Mouse (Mus musculus): ENCODE measurements around the gene Map3k1.

Map3k1 gene

GRCm38 (mm10) chr13:111796191-111796920, 12.4 kb downstream of the Map3k1 start:
- in situ Hi-C loops (cut with MboI; ENCODE audit: low sequenced_read_pairs), result loop anchor here (25.0 kb wide), 1 partner anchor 741 kb away; no protein-coding TSS in a partner anchor

DNA sequence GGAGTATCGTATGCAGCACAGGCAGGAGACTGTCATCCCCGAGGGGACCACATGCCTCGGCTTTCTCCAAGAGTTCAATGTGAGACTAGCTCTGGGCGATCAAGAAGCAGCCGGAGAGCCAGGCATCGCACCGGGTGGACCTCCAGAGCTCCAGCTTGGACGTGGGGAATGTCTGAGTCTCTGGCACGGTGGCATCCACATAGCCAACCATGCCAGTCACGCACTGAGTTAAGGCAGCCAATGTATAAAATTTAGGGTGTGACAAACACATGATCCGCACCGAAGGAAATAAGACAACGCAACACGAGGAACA, 15.9 kb downstream of the Map3k1 start:
- in situ Hi-C loops (cut with MboI; ENCODE audit: low sequenced_read_pairs), result loop anchor here (25.0 kb wide), 1 partner anchor 744 kb away; no protein-coding TSS in a partner anchor

DNA sequence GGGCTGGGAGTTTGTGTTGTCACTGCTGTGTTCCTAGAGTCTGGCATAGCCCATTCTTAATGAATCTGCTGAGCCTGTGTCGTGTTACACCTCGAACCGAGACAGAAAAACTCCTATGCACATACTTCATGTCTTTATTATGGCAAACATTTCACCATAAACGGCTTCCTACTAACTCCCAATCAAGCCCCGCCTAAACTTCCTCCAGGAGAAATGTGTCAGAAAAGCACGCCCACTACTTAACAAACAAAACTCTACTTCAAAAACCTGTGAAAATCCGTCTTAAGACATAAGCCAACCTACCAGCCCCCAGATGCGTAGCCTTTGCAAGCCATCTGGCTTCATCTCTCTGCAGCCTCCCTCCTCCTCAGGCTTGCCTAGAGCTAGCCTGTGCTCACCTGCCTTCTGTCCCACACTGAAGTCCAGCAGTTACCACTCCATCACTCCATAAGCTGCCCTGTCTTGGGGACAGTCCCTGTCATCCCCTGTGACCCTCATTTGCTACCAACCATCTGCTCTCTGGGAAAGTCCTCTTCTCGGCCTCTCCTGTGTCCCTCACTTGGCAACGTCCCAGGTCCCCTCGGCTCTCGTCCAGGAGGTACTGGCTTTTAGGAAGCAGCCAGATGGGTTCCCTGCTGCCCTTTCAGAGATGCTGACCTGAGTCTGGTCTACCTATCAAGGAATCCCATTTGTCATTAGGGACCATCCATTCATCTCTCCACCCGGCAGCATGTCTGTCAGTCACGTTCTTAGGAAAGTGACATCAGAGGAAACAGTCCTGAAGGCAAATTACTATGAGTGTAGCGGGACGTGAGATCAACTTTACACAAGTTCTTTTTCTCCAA, 16.4 kb downstream of the Map3k1 start:
- in situ Hi-C loops (cut with MboI; ENCODE audit: low sequenced_read_pairs), result loop anchor here (25.0 kb wide), 1 partner anchor 745 kb away; no protein-coding TSS in a partner anchor

DNA sequence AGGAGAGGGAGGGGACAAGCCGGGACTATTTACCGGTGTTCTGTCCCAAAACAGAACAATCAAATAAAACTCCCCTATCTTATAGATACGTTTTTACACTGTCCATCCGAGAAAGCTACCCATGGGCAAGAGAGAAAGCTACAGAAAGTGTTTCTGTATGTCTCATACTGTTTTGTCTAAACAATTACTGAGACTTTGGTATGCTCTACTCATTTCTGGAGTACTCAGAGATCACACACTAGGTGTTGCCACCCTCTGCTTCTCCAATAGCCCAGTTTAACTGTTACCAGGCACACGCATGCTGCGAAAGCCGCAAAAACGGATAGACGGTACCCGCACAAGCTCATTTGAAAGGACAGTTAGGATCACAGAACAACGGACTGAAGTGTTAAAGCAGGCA, 17.2 kb downstream of the Map3k1 start:
- in situ Hi-C loops (cut with MboI; ENCODE audit: low sequenced_read_pairs), result loop anchor here (25.0 kb wide), 1 partner anchor 746 kb away; no protein-coding TSS in a partner anchor

- in situ Hi-C loops (cut with MboI; ENCODE audit: low sequenced_read_pairs), result loop anchor here (5.0 to 25.0 kb wide), 2 partner anchors 473 to 748 kb away; no protein-coding TSS in a partner anchor
Measured at GRCm38 (mm10) chr13:111789420-111790065, 19.2 kb downstream of the Map3k1 start.

DNA sequence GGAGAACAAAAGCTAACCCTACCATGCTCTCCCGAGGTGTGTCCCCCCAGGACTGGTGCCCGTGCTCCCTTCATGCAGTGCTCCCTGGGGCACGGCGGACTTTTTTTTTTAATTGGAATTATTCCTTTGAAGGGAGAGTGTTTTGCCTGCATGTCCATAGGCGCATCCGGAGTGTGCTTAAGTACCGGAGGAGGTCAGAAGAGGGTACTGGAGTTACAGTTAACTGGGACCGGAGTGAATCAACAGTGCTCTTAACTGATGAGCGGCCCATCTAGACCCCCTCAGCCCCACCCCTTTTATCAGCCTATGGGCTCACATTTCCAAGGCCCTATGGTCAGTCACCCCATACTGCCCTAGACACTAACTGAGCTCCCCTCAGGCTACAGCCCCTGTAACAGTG, 19.9 kb downstream of the Map3k1 start:
- in situ Hi-C loops (cut with MboI; ENCODE audit: low sequenced_read_pairs), result loop anchor here (5.0 to 25.0 kb wide), 2 partner anchors 473 to 748 kb away; no protein-coding TSS in a partner anchor

DNA sequence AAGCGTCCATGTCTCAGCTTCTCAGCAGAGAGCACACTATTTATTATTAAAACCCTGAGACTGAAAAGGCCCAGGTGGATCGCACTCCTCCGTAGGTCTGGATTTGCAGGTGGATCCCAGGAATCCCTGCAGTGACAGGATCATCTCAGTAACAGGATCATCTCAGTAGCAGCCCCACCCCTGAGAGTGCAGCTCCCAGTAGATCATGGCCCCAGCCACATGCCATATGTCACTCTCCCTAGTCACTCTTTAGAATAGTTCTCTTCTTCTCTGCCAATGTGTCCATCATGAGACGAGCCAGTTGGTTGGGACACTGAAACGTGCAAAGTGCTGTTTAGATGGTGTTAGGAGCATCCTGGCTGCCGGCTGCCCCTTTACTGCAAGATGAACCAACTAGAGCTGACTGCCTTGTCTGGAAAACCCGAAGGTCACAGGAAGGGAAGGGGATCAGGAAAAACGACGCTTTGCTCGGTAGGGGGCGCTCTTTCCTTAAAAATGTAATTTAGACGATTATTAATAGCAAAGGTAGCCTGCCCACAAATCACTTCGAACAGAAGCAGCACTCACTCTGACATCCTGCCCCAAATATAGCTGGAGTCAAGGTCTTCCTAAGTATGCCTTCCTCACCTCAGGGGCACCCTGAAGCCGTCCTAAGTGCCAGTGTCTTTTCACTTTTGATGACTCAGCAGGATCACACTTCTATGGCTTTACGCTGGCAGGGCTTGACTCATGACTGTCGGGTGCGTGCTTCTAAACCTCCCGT, 20.8 kb downstream of the Map3k1 start:
- in situ Hi-C loops (cut with MboI; ENCODE audit: low sequenced_read_pairs), result loop anchor here (5.0 to 25.0 kb wide), 2 partner anchors 474 to 749 kb away; no protein-coding TSS in a partner anchor

- in situ Hi-C loops (cut with MboI; ENCODE audit: low sequenced_read_pairs), result loop anchor here (5.0 to 25.0 kb wide), 2 partner anchors 476 to 751 kb away; no protein-coding TSS in a partner anchor
Measured at GRCm38 (mm10) chr13:111786584-111786983, 22.2 kb downstream of the Map3k1 start.

DNA sequence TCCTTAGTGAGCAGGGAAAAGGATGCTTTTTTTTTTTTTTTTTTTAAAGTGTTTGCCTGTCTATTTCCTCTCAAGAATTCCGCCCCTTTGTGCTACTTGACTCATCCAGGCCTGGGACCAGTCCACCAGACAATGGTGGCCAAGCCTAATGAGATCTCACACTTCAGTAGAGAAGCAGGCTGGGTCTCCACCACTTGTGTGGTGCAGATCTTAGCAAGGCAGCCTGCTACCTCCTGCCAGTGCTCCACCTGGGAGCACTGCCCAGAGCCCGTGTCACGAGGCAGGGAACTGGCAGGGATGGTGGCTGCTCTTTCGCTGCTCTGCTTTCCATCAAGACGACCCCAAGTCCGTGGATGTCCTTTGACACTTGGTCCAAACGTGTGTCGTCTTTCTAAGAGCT, 25.3 kb downstream of the Map3k1 start:
- in situ Hi-C loops (cut with MboI; ENCODE audit: low sequenced_read_pairs), result loop anchor here (25.0 kb wide), 1 partner anchor 754 kb away; no protein-coding TSS in a partner anchor

DNA sequence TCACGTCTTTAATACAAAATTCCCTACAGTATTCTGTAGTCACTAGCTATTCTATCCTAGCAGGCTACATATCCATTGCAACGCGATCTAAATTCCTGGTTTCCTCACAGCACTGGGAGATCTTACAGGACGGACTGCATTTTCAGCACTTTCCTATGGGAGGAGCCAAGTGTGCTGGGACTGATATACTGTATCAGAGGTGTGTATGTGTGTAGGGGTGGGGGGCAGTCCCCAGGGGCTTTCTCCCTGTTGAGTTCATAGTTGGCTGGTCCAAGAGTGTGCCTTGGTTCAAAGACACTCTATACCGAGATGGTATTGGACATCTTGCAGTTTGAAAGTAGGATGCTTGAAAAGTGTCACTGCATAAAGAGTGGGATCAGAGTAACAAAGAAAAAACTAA, 29.3 kb downstream of the Map3k1 start:
- in situ Hi-C loops (cut with MboI; ENCODE audit: low sequenced_read_pairs), result loop anchor here (25.0 kb wide), 1 partner anchor 758 kb away; no protein-coding TSS in a partner anchor

GRCm38 (mm10) chr13:111778606-111779005, 30.2 kb downstream of the Map3k1 start:
- in situ Hi-C loops (cut with MboI; ENCODE audit: low sequenced_read_pairs), result loop anchor here (25.0 kb wide), 1 partner anchor 759 kb away; no protein-coding TSS in a partner anchor

DNA sequence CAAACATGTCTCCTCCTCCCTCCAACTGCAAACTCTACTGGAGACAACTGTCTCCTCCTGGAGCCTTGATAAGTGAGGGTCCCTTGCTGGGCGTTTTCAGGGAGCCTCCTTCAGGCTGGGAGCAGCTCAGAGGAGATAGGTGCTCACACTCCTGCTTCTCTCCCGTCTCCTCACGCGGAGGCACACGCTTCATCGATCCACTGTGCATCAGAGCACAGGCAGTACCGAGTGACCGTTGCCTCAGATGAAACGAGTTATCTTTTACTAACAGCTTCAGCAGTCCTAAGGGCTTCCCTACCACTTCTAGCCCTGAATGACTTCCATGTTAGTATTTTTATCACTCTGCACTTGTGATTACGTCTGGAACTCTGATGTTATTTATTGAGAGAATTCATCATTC, 30.9 kb downstream of the Map3k1 start:
- in situ Hi-C loops (cut with MboI; ENCODE audit: low sequenced_read_pairs), result loop anchor here (25.0 kb wide), 1 partner anchor 759 kb away; no protein-coding TSS in a partner anchor

GRCm38 (mm10) chr13:111777179-111777578, 31.6 kb downstream of the Map3k1 start:
- in situ Hi-C loops (cut with MboI; ENCODE audit: low sequenced_read_pairs), result loop anchor here (25.0 kb wide), 1 partner anchor 760 kb away; no protein-coding TSS in a partner anchor

GRCm38 (mm10) chr13:111772075-111772474, 36.7 kb downstream of the Map3k1 start:
- in situ Hi-C loops (cut with MboI; ENCODE audit: low sequenced_read_pairs), result no loop called here

DNA sequence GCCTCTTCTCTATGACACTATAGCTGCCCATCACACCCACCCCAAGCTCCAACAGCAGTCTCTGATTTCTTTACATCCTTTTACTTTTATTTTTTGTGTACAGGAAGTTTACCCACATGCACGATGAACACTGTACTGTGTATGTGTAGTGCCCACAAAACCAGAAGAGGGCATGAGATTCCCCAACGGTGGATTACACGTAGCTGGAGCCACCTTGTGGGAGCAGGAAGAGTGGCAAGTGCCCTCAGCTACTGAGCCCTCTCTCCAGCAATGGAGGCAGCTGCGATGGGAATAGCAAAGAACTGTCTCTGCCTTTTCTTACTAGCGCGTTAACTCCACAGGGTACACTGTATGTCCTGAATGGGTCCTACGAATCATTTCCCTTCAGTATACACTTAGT, 37.6 kb downstream of the Map3k1 start:
- in situ Hi-C loops (cut with MboI; ENCODE audit: low sequenced_read_pairs), result no loop called here

DNA sequence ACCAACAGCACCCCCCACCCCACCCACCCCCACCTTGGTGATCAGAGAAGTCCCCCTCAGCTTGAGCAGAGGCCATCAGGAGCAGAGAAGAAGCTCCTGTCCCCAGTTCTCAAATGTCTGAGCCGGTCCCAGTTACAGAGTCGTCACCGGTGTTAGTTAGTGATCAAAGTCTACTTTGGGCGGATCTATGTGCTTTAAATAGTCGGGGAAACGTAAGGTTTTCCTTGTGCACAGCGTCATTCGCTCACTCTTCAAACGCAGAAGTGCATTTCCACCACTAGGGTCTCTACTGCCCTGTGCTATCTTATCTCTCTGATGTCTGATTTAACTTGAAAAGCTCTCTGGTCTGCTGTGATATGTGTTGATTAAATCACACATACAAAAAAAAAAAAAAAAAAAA, 38.0 kb downstream of the Map3k1 start:
- in situ Hi-C loops (cut with MboI; ENCODE audit: low sequenced_read_pairs), result no loop called here

DNA sequence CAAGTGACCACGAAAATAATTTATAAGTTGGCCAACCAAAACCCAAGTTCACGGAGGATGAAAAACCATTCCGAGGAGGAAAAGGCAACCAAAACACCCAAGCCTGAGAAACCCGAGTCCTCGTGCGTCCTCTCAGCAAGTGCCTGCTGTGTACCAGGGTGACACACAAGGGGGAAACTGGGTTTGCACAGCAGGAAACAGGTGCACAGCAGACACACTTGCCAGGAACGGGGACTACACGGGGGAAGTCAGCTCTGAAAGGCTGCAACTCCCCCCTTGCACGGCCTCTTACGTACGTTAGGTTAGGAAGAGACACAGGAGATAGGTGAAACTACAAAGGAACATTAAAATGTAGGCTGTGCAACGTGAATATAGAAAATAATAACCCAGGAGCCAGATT, 46.3 kb downstream of the Map3k1 start:
- in situ Hi-C loops (cut with MboI; ENCODE audit: low sequenced_read_pairs), result no loop called here

- in situ Hi-C loops (cut with MboI; ENCODE audit: low sequenced_read_pairs), result no loop called here
Measured at GRCm38 (mm10) chr13:111756986-111757385, 51.8 kb downstream of the Map3k1 start.

- in situ Hi-C loops (cut with MboI; ENCODE audit: low sequenced_read_pairs), result no loop called here
Measured at GRCm38 (mm10) chr13:111755937-111756336, 52.9 kb downstream of the Map3k1 start.

DNA sequence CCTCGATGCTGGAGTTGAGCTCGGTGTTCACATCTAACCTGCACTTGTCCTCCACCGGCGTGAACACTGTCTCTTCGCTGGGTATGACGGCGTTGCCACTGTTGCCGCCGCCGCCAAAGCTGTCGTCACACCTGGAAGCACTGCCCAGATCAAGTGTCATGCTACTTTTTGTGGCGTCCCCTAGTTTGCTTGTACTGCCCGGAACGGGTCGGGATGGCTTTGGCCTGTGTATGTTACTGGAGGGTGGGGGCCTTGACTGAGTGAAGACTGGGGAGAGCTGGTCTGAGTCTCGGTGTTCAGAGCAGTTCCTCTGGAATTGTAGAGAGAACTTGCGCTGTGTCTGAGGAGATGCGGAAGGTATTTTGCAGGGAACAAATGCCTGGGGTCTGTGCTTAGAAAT, 53.4 kb downstream of the Map3k1 start:
- in situ Hi-C loops (cut with MboI; ENCODE audit: low sequenced_read_pairs), result no loop called here
